Mouse (Mus musculus): ENCODE measurements around the gene Tbc1d2.
"Not testable (repeated sequence)": the region's sequence is repeated elsewhere in the genome, so short reads cannot be mapped to it uniquely, and the experiment has no call there.

The Tbc1d2 gene

GRCm38 (mm10) chr4:46601844-46602423 lies 48.1 kb downstream of the Tbc1d2 start, which contains the start of gene Coro2a:
Gene Coro2a, minus strand, starts transcription at chr4:46602202.
- peak; percentile 78 to 86 for DNase-seq (ENCODE audit: low spot score in 2 of 2)

DNA sequence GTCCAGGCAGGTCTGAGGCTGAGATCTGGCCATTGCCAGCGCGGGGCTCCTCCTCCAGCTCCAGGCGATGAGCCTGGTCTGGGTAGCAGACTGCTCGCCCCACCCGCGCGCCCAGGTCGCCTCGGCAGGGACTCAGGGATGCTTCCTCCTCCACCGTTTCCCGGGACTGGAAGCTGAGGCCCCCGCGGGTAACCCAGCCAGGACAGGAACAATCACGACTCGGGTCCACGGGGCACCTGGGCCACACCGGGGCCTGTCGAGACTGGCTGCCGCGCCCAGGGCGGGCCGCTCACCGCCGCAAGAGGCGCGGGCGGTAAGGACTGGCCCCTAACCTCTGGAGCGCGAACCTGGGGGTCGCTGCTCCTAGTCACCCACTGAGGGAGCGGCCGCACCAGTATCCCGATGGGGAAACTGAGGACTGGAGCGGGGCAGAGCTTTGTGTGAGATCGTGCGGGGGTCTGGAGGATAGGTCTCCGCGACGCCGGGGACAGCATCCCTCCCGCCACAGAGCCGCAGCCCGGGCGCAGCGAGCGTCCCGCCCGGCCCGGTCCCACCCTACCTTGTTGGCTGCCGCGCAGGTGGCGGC lies 48.7 kb downstream of the Tbc1d2 start:
- no peak for DNase-seq (ENCODE audit: low spot score in 2 of 2)

DNA sequence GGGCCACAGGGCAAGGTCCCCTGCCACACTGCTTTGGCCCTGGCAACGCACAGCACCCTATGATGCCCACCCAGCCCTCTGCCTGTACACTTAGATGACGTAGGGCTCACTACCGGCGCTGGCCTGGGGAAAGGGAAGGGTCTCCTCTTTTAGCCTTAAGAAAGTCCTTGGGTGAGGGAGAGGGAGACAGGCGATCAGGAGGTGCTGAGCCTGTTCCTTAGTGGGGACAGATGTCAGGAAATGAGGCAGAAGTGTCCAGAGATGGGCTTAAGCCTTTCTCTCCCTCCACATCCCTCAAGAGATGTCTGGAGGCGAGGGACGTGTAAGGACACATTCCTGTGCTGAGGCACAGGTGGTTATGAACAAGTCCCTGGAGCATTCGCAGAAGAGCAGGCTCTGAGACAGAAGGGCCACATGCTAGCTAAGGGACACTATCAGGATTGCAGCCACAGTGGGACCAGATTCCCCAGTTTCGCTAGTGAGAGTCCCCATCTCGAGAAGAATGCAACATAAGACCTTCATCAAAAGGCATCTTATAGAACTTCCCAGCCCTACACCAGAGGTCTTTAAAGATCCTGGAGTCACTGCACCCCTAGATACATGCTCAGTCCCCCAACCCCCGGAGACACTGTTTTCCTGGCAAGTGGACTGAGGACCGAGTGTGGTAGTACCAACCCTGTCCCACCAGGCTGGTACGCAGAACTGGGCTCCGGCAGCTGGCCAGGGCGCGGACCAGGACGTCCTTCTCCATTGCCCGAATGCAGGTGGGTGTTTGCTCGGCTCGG lies 49.3 kb downstream of the Tbc1d2 start:
- DNase-seq (ENCODE audit: low spot score in 2 of 2): no peak

- DNase-seq (ENCODE audit: low spot score in 2 of 2): not testable (repeated sequence)
Measured at GRCm38 (mm10) chr4:46599609-46600008, 50.4 kb downstream of the Tbc1d2 start.

GRCm38 (mm10) chr4:46598981-46599380 lies 51.0 kb downstream of the Tbc1d2 start:
- no peak for DNase-seq (ENCODE audit: low spot score in 2 of 2)

GRCm38 (mm10) chr4:46598111-46598510 lies 51.9 kb downstream of the Tbc1d2 start:
- no peak for DNase-seq (ENCODE audit: low spot score in 2 of 2)

GRCm38 (mm10) chr4:46597286-46597961 lies 52.6 kb downstream of the Tbc1d2 start:
- no peak for DNase-seq (ENCODE audit: low spot score in 2 of 2)

GRCm38 (mm10) chr4:46596398-46596797 lies 53.6 kb downstream of the Tbc1d2 start:
- no peak for DNase-seq (ENCODE audit: low spot score in 2 of 2)

DNA sequence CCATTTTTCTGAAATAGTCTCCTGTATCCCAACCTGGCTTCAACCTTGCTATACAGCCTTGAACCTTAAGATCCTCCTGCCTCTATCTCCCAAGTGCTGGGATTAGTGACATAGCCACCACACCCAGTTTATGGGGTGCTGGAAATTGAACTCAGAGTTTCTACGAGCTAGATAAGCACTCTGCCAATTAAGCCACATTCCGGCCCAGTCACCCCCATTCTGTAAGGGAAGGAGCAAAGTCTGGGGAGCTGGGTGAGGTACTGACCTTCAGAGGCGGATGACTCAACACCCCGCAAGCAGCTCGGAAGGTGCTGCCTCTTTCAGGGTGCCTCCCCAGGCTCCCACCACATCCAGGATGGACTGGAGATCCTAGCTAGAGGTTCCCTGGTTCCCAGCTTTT lies 55.9 kb downstream of the Tbc1d2 start:
- no peak for DNase-seq (ENCODE audit: low spot score in 2 of 2)

- no peak for DNase-seq (ENCODE audit: low spot score in 2 of 2)
Measured at GRCm38 (mm10) chr4:46593472-46593871, 56.5 kb downstream of the Tbc1d2 start.

- DNase-seq (ENCODE audit: low spot score in 2 of 2): peak in 1 of 2 experiments; percentile 47
Measured at GRCm38 (mm10) chr4:46591833-46592520, 58.0 kb downstream of the Tbc1d2 start.

DNA sequence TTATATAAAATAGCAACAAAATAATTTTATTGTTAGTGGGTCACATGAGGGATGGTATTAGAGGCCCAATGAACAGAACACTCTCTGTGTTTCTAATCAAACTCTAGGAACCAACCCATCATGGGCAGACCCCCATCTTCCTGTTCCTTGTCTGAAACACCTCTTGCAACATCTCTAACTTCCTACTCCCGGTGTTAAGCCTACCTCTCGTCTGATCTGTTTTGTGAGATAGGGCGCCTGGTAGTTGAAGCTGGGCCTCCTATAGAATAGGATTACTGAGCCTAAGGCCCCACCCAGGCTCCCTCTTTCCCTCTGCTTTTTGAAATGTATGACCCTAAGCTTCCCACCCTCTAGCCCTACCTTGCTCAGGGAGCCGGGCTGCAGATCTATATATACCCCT lies 59.2 kb downstream of the Tbc1d2 start:
- DNase-seq (ENCODE audit: low spot score in 2 of 2): no peak

DNA sequence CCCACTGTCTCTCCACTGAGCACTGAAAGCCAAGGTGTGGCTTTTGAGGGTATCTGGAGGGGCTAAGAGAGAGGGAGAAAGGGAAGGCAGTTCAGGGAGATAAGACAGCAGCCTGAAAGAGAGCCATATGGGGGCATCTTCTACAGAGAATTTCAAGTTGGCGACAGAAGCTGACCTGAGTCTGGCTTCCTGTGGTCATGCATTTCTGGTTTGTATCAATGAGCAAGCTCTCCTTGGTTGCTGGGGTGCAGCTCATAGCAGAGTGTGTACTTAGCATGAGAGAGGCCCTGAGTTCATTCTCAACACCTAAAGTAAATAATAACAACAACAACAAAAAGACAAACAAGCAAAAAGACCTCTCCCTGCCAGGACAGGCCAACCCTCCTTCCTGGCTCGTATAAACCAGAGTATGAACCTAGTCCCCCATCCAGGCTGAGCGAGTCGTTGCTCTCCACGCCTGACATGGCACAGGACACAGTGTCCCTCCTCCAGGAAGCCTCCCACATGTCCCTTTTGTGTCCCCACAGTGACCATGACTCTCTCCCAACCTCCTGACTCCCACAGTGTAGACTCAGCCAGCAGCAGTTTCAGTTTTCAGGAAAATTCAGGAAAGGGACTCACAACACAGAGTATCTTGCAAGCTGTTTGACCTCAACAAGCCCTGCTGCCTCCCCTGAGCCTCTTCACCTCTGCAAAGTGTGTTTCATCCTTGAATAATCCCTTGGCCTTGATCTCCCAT lies 59.9 kb downstream of the Tbc1d2 start:
- no peak for DNase-seq (ENCODE audit: low spot score in 2 of 2)

GRCm38 (mm10) chr4:46589151-46589550 lies 60.9 kb downstream of the Tbc1d2 start:
- DNase-seq (ENCODE audit: low spot score in 2 of 2): no peak

- no peak for DNase-seq (ENCODE audit: low spot score in 2 of 2)
Measured at GRCm38 (mm10) chr4:46586473-46586872, 63.5 kb downstream of the Tbc1d2 start.

- no peak for DNase-seq (ENCODE audit: low spot score in 2 of 2)
Measured at GRCm38 (mm10) chr4:46585811-46586190, 64.2 kb downstream of the Tbc1d2 start.

GRCm38 (mm10) chr4:46585041-46585810 lies 64.8 kb downstream of the Tbc1d2 start:
- no peak for DNase-seq (ENCODE audit: low spot score in 2 of 2)

DNA sequence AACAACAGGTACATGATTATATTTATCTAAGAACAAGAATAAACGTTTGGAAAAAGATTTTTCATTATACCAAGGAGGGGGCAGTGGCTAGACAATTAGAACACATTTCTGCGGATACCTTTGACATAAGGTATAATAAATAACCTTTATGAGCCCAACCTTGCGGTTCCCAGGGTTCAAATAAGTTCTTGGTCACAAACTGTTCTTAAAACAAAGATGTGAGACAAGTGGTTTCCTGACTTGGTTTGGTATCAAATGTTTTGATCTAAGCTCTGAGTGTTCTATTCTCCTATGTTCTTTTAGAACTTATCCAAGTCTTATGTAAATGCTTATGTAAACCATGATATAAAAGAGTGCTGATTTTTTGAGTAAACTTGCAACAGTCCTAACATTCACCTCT lies 65.5 kb downstream of the Tbc1d2 start:
- not testable (repeated sequence) for DNase-seq (ENCODE audit: low spot score in 2 of 2)

DNA sequence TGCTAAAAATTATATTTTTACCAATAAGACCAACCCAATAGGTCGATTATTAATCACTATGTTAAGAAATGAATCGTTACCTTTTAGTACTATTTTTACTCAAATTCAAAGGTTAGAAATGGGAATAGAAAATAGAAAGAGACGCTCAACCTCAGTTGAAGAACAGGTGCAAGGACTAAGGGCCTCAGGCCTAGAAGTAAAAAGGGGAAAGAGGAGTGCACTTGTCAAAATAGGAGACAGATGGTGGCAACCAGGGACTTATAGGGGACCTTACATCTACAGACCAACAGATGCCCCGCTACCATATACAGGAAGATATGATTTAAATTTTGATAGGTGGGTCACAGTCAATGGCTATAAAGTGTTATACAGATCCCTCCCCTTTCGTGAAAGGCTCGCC lies 65.9 kb downstream of the Tbc1d2 start:
- DNase-seq (ENCODE audit: low spot score in 2 of 2): not testable (repeated sequence)

GRCm38 (mm10) chr4:46582024-46582423 lies 68.0 kb downstream of the Tbc1d2 start:
- not testable (repeated sequence) for DNase-seq (ENCODE audit: low spot score in 2 of 2)
